Mouse (Mus musculus) liver, postnatal 0 days (tissue): Measurements from ENCODE around the gene Npffr2. TPM values are rescaled to one million over a fixed set of nuclear protein-coding genes. Genes with fewer than 3 reads are reported as not detected.

ENCODE experiments used
- ATAC-seq: fragments of 200-750 bp; cut with Nextera tagmentation; 2 replicates; pipeline ENCODE4 v1.8.0; 2017; ENCODE audit warnings: mild to moderate bottlenecking, moderate library complexity
- DNase-seq: peaks from one replicate; pipeline ENCODE4 v3.0.0-alpha.2; 2016
- H3K27ac ChIP-seq: fragments of 300-500 bp; sonication (generic); 2 replicates; pipeline ENCODE4 v1.5.1; 2014; ENCODE audit warnings: antibody characterized with exemption, moderate library complexity, mild to moderate bottlenecking, low read depth
- H3K27me3 ChIP-seq: fragments of 300-500 bp; sonication (generic); 2 replicates; pipeline ENCODE4 v1.6.1; 2014; ENCODE audit warnings: low read length, control low read depth, mixed read lengths; ENCODE audit not compliant: insufficient read depth
- H3K36me3 ChIP-seq: fragments of 300-500 bp; sonication (generic); replicated peaks from 2 replicates; pipeline ENCODE4 v1.6.1; 2014; ENCODE audit warnings: mild to moderate bottlenecking, control low read depth, low read length, moderate library complexity, mixed read lengths; ENCODE audit not compliant: insufficient read depth
- H3K4me1 ChIP-seq: fragments of 300-500 bp; sonication (generic); 2 replicates; pipeline ENCODE4 v1.6.1; 2014; ENCODE audit warnings: antibody characterized with exemption, mild to moderate bottlenecking, control low read depth; ENCODE audit not compliant: insufficient read depth
- H3K4me2 ChIP-seq: fragments of 300-500 bp; sonication (generic); 2 replicates; pipeline ENCODE4 v1.6.1; 2014; ENCODE audit warnings: low read depth, mild to moderate bottlenecking, low read length, moderate library complexity, mixed read lengths
- H3K4me3 ChIP-seq: fragments of 300-500 bp; sonication (generic); 2 replicates; pipeline ENCODE4 v1.5.1; 2014; ENCODE audit warnings: low read depth, low read length
- H3K9ac ChIP-seq: fragments of 300-500 bp; sonication (generic); replicated peaks from 2 replicates; pipeline ENCODE4 v1.6.1; 2014; ENCODE audit warnings: mild to moderate bottlenecking, moderate library complexity
- H3K9me3 ChIP-seq: fragments of 300-500 bp; sonication (generic); 2 replicates; pipeline ENCODE4 v1.6.1; 2016; ENCODE audit warnings: mild to moderate bottlenecking, control low read depth, low read length, mixed read lengths
- CTCF ChIP-seq: sonication (generic); IDR thresholded peaks from 2 replicates; pipeline ENCODE4 v1.5.1; 2016; ENCODE audit warnings: antibody characterized with exemption, low read depth
- EP300 ChIP-seq: IDR thresholded peaks from 2 replicates; pipeline ENCODE4 v1.6.1; 2016; ENCODE audit warnings: antibody characterized with exemption, low read depth, mild to moderate bottlenecking
- WGBS: fragments of 180-500 bp; shearing (Covaris S2); extraction: QIAGEN DNeasy Blood & Tissue Kit; methylation state at CpG from one replicate; pipeline ENCODE4 v1.1.7; 2014; ENCODE audit not compliant: insufficient replicate concordance; 5-methylcytosine and 5-hydroxymethylcytosine counted together
- polyA plus RNA-seq: library from polyadenylated mRNA; unstranded; fragments of >200 nt; fragmentation: Nextera tagmentation; extraction: Ambion mirVana; gene quantifications from 2 replicates; pipeline ENCODE4 v1.2.1, GENCODE M21; 2015

Gene Npffr2
- not detected in 2 replicates for polyA plus RNA-seq

- ATAC-seq (peak; percentile 55), DNase-seq (peak; percentile 33)
- Histone ChIP-seq H3K9me3 (no peaks in the 10 kb centered on the region), H3K9ac (no peak within 1 kb of the TSS), H3K4me3 (peak within 1 kb of the TSS; percentile 22), H3K27ac (no peak within 1 kb of the TSS), H3K4me1 (peaks cover 4% of the 10 kb centered on the region; the same call in 1 of the 2 replicates), H3K27me3 (no peaks in the 10 kb centered on the region), H3K4me2 (peak within 1 kb of the TSS; percentile 67), H3K36me3 (no peaks in the 10 kb centered on the region)
- WGBS, result 3% methylated on average over 23 of the region's 23 CpGs
- TF ChIP-seq EP300 (no peak), CTCF (no peak)
Observed at GRCm38 (mm10) chr5:89526878-89527578, at the start of gene Npffr2. Npffr2 (plus strand) TSS chr5:89527429.

DNA sequence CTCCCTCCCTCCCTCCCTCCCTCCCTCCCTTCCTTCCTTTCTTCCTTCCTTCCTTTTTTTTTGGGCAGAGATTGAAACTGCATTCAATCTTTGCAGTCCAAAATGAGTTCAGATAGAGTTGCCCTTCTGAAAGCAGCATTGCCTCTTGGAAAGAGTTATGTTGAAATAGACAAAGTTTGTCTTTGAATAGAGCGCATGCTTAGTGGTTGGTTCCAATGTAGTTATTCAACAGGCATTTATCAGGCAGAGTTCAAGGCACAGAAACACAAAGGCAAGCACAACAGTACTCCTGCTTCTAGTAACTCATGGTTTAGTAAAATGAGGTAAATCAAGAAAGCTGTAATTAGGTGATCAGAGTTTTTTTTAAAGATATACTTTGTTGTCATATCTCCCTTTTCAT lies 34.7 kb upstream of the Npffr2 start:
- DNase-seq, result no peak
- TF ChIP-seq EP300 (no peak), CTCF (no peak)
- H3K9ac ChIP-seq, result no peak overlapping the region
- H3K27me3 ChIP-seq, result no peaks in the 10 kb centered on the region
- no peaks in the 10 kb centered on the region for H3K4me1 ChIP-seq
- H3K27ac ChIP-seq, result 0 out of 2 replicates have a peak overlapping the region, but pooled peaks have one; percentile 18
- H3K9me3 ChIP-seq, result no peaks in the 10 kb centered on the region
- no peak overlapping the region for H3K4me2 ChIP-seq
- ATAC-seq, result peak; percentile 54; the same call in 1 of the 2 replicates
- H3K4me3 ChIP-seq, result no peak overlapping the region
- H3K36me3 ChIP-seq, result no peaks in the 10 kb centered on the region
- 67% methylated on average over 1 of the region's 1 CpGs for WGBS

DNA sequence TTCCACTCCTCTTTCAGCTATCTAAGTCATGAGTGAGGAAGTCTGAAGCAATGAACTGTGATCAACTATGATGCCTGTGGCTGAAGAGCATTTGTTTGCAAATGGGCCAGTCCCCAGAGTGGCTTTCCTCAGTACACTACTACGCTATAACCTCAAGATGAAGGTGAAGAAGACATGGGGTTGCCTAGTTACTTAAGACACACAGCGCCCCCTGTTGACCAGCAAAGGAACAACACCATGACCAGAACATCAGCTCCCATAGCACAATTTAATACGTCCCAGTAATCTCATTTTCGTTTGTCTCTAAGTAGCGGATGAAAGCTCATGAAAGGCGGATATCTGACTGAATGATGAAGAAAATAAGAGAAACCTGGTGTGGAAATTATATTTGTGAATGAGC lies 27.0 kb upstream of the Npffr2 start:
- TF ChIP-seq CTCF (peak; percentile 72), EP300 (no peak)
- H3K27ac ChIP-seq, result no peak overlapping the region
- H3K9me3 ChIP-seq, result no peaks in the 10 kb centered on the region
- DNase-seq (peak; percentile 59), ATAC-seq (no peak)
- H3K36me3 ChIP-seq, result no peaks in the 10 kb centered on the region
- H3K9ac ChIP-seq, result no peak overlapping the region
- H3K27me3 ChIP-seq, result no peaks in the 10 kb centered on the region
- no peaks in the 10 kb centered on the region for H3K4me1 ChIP-seq
- 47% methylated on average over 6 of the region's 6 CpGs for WGBS
- H3K4me2 ChIP-seq, result no peak overlapping the region
- no peak overlapping the region for H3K4me3 ChIP-seq

- Histone ChIP-seq H3K9ac (no peak overlapping the region), H3K4me1 (no peaks in the 10 kb centered on the region), H3K9me3 (no peaks in the 10 kb centered on the region), H3K4me3 (no peak overlapping the region), H3K4me2 (no peak overlapping the region), H3K27ac (no peak overlapping the region), H3K36me3 (no peaks in the 10 kb centered on the region), H3K27me3 (no peaks in the 10 kb centered on the region)
- ATAC-seq (no peak), DNase-seq (no peak)
- no peak for TF ChIP-seq EP300
- no peak for TF ChIP-seq CTCF
- 66% methylated on average over 4 of the region's 4 CpGs for WGBS
Observed at GRCm38 (mm10) chr5:89518641-89519040, 8.6 kb upstream of the Npffr2 start.

GRCm38 (mm10) chr5:89526181-89526778 lies 949 bp upstream of the Npffr2 start:
- Histone ChIP-seq H3K4me1 (peaks cover 4% of the 10 kb centered on the region; the same call in 1 of the 2 replicates), H3K4me3 (peak overlapping the region; percentile 22; the same call in 1 of the 2 replicates), H3K27me3 (no peaks in the 10 kb centered on the region), H3K9me3 (no peaks in the 10 kb centered on the region), H3K9ac (no peak overlapping the region), H3K27ac (no peak overlapping the region), H3K36me3 (no peaks in the 10 kb centered on the region), H3K4me2 (peak overlapping the region; percentile 67)
- WGBS, result 10% methylated on average over 14 of the region's 14 CpGs
- DNase-seq (no peak), ATAC-seq (no peak)
- TF ChIP-seq CTCF, result no peak
- no peak for TF ChIP-seq EP300

- Histone ChIP-seq H3K4me3 (no peak overlapping the region), H3K27me3 (no peaks in the 10 kb centered on the region), H3K9ac (no peak overlapping the region), H3K4me1 (peaks cover 4% of the 10 kb centered on the region; the same call in 1 of the 2 replicates), H3K9me3 (no peaks in the 10 kb centered on the region), H3K36me3 (no peaks in the 10 kb centered on the region), H3K27ac (no peak overlapping the region), H3K4me2 (no peak overlapping the region)
- DNase-seq (no peak), ATAC-seq (no peak)
- no peak for TF ChIP-seq EP300
- 43% methylated on average over 4 of the region's 4 CpGs for WGBS
Observed at GRCm38 (mm10) chr5:89528951-89529350, 1.7 kb downstream of the Npffr2 start.
